Mouse (Mus musculus): ENCODE results near the gene Fbxo28.
A peak's percentile ranks its signal among the peaks of the same experiment; 100 is the strongest.

The Fbxo28 gene

DNA sequence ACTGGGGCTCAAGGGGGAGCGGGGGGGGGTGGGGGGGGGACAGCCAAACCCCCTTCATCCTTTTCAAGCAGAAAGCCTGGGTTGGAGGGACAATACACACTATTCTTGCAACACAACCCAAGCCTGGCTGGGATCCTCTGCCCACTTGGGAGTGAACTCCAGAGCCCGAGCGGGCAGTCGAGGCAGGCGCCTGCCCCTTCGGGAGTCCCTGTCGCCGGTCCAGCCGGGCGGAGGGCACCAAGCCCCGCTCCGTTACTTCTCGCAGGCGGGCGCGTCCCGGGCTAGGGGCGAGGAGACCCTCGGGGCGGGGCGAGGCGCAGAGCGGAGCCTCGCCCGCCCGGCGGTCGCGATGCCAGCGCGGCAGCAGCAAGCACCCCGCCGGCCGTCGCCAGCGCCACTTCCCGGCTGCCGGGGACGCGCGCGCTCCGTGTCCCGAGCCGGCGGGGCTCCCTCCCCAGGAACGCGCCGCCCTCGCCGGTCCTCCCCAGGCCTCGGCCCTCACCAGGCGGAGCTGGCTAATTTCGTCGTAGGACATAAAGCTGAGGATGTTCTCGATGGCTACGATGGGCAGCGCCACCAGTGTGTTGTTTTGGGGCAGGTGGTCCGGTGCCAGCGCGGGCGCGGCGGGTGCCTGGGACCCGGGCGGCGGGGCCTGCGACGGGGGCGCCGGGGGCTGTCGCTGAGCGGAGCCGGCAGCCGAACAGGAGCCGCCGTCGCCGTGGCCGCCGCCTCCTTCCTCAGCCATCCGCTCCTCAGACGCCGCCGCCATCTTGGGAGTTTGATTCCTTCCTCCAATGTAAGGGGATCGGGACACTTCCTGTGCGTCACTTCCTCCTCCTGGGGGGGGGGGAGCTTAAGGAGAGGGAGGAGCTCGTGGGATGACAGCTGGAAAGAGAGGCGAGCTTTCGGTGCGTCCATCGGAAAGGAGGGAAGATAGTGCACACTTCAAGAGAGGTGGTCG lies at the start of gene Fbxo28:
Gene Fbxo28 (minus strand): TSS at position 809 of the 961 bp plus-strand sequence.
- DNase-seq (ENCODE audit: low read depth in 2 of 2, low spot score in 2 of 2), result peak; percentile 71 to 77

DNA sequence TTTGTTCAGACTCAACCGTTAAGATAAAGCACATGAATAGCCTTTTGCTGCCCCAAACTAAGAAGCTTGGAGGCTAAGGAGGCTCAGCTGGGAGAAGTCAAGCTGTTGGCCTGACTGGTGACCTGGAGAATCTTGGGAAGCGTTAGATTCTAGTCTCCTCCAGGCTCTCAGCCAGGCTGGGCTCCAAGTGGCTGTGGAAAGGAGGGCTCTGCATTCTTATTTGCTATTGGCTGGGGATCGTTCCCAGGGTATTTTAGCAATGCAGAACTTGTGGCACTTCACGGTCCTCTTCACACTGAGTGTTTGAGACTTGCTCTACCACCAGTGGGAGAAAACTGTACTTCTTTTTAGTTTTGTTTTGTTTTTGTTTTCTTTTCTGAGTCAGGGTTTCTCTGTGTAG lies 47.3 kb upstream of the Fbxo28 start:
- DNase-seq (ENCODE audit: low read depth in 2 of 2, low spot score in 2 of 2), result no peak

DNA sequence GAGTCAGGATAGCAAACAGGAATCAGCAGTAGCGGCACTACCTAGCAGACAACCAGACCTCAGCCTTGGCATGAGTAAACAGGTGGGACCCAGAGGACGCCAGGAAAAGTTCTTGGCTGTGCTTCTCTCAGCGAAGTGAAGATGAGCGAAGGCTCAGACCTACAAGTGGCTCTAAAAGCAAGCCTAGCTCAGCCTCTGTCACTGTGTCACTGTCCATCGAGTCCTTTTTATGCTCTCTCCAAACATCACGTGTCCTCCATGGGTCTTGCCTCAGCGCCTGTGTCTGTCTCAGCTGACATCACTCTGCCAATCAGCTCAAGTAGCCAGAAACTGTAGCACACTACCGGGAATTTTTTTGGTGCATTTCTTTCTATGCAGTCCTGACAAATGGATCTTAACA lies 45.0 kb upstream of the Fbxo28 start:
- DNase-seq (ENCODE audit: low read depth in 2 of 2, low spot score in 2 of 2), result no peak

DNA sequence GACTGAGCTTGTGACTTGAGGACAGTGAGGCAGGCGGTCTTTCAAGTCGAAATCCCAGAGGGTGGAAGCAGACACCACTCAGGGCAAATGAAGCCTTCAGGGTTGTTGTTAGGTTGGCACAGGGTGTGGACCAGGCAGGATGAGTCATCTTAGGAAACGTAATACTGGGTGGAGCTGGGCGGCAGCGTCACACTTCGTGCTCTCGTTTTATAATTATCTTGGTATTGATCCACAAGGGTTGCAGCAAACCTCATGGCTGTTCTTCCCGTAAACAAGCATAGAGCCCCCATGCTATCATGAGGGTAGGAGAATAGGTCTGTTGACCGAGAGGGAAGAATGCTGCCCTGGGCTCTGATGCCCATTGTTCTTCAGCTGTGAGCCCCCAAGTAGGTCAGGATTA lies 41.7 kb upstream of the Fbxo28 start:
- DNase-seq (ENCODE audit: low read depth in 2 of 2, low spot score in 2 of 2), result no peak

DNA sequence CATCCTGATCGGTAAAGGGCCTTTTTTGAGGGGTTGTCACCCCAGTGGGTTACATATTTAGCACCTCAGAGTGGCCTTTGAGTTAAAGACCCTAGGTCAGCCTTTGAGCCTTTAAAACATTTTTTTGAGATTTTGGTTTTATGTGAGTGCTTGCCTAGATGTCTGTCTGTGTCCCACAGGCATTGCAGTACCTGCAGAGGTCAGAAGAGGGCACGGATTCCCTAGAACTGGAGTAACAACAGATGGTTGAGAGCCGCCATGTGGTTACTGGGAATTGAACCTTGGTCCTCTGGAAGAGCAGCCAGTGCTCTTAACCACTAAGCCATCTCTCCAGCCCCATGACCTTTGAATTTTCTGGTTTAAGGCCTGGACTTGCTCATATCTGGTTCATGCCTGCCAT lies 39.9 kb upstream of the Fbxo28 start:
- DNase-seq (ENCODE audit: low read depth in 2 of 2, low spot score in 2 of 2), result no peak

DNA sequence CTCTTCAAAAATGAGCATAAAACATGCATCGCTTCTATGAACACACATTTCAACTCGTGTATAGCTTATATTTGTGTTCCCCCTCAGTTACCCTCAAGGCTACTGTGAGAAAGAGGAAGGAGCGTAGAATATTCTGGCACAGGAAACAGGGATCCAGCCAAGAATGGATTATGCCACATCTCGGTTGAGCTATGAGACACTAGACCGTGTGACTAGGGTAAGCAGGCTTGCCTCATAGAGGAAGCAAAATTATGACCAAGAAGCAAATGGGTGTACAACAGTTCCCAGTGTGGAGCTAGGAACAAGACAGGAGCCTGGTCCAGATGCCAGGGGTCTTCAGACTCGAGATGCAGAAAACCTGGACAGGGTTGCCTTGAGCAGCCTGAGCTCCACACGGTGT lies 39.3 kb upstream of the Fbxo28 start:
- no peak for DNase-seq (ENCODE audit: low read depth in 2 of 2, low spot score in 2 of 2)

DNA sequence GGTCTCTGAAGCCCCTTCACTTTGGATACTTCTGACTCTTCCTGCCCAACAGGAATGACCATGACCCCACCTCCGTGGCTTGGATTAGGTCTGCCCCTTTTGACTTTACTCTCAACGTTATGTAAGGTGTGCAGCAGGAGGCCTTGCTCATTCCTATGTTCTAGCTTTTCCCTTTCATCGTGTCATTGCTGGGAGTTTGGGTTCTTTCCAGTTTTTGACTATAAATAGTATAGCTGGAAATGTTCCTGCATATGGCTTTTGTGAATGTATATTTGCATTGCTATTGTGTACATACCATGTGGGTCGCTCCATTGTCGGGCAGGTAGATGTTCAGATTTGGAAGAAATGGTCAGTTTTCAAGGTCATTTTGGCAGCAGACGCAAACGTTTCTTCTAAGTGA lies 37.4 kb upstream of the Fbxo28 start:
- DNase-seq (ENCODE audit: low read depth in 2 of 2, low spot score in 2 of 2), result no peak

DNA sequence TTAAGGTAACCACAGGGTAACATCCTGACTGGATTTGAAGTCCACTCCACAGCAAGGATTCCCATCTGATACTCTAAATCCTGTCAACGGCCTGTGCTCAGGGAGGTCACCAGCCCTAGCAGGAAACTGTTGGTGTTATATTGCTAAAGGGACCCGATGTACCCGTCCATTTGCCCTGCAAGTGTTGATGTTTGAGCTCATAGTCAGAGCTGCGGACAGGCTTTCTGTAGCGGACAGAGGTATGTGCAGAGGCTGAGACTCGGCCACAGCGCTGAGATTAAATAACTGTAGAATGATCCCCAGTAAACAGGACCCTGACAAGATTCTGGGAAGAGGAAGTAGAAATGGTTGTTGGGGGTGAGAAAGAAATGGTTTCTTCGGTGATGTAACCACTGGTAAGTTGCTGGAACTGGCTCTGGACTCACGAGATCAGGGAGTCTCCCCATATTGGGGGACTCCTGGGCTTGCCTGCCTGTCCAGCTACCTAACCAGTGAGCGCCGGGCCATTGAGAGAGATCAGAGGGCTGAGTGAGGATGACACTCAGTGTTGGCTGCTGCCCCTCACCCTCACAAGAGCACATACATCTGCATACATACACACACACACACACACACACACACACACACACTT lies 36.9 kb upstream of the Fbxo28 start:
- DNase-seq (ENCODE audit: low read depth in 2 of 2, low spot score in 2 of 2), result no peak

DNA sequence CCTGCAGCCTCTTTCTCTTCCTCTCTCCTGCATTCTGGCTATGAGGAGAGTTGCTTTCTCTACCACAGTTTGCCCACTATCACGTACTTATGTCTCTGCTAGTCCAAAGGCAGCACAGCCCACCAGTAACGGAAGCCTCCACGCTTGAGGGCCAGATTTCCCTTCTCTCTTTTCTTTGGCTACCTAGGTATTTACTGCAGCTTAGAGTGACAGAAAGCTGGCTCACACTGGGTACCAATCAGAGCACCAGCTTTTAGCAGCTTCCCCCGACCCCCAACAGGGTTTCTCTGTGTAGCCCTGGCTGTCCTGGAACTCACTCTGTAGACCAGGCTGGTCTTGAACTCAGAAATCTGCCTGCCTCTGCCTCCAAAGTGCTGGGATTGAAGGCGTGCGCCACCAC lies 36.1 kb upstream of the Fbxo28 start:
- DNase-seq (ENCODE audit: low read depth in 2 of 2, low spot score in 2 of 2), result no peak

DNA sequence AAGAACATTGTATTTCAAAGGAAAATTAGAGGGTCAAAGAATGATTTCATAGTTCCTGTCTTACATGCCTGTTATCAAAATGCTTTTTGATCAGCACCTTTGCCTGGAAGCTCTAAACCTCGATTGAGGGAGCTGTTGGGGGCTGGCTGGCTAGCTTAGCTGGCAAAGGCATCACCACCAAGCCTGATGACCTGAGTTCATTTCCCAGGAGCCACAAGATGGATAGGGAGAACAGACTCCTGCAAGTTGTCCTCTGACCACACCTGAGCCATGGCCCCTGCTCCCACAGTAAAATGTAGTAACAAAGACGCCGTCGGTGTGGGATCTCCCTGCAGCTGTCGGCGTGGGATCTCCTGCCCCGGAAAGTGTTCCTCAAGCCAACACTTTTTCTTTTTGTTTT lies 35.4 kb upstream of the Fbxo28 start:
- DNase-seq (ENCODE audit: low read depth in 2 of 2, low spot score in 2 of 2), result no peak

DNA sequence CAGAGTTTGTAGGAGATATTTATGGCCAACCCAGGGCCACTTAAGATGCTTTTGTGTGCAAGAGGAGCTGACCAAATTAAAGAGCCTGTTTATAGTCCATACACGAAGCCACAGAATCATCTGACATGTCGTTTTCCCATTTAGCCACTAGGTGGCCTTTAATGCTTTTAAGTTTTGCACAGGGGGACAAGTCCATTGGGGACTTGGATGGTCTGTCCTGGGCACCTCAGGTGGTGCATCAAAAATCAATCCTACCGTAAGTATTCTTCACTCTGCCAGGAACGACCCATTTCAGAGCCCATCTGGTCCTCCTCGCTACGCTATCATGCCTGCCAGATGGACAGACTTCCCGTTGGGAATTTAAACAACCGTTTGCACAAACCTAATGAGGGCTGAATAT lies 34.8 kb upstream of the Fbxo28 start:
- peak; percentile 22 to 28 for DNase-seq (ENCODE audit: low read depth in 2 of 2, low spot score in 2 of 2)

DNA sequence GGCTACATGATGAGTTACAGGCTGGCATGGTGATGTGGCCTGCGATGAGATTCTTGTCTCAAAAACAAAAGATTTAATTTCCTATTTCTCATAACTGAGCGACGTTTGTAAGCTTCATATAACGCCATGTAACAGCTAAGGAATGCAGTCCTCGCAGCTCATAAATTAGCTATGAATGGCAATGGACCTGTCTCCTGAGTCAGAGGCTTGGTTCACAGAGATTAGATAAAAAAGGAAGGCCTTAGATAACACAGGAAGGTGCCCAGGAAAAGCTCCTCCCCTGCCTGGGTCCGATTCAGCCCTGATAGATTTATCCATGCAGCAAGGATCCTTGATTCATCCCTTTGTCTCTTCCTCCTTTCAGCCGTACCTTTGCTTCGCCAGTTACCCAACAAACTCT lies 30.5 kb upstream of the Fbxo28 start:
- no peak for DNase-seq (ENCODE audit: low read depth in 2 of 2, low spot score in 2 of 2)

DNA sequence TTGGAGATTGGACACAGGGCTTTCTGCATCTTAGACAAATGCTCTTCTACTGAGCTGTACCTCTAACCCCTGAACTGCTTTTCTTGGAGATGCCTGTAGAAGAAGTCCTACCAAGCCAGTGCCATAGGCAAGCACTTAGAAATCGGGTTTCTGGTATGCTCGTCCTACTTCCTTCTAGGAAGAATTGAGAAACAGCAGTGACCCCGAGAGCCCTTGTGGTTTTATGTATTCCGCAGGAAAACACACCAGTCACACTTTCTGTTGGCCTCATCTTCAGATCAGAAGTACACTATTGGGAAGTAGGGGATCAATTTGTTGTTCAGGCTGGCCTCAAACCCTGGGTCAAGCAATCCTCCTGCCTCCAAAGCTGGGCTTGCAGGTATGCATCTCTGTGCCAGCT lies 28.0 kb upstream of the Fbxo28 start:
- DNase-seq (ENCODE audit: low read depth in 2 of 2, low spot score in 2 of 2), result no peak

DNA sequence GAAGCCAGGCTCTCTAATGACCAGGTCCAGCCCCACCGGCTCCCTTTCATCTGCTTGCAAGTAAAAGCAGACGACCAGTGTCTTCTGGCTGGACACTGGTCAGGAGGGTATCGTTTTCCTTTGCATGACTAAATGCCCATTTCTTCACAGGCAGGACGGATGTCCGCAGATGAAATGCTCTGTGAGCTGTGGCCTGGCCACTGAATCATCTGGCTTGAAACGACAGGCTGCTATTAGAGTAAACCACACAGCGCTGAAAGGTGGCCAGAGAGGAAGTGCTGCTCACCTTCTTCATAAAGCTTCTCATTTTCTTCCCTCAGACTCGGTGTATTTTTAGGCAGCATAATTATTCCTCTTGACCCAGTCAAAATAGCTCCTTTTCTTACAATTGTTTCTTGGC lies 27.4 kb upstream of the Fbxo28 start:
- DNase-seq (ENCODE audit: low read depth in 2 of 2, low spot score in 2 of 2), result no peak

DNA sequence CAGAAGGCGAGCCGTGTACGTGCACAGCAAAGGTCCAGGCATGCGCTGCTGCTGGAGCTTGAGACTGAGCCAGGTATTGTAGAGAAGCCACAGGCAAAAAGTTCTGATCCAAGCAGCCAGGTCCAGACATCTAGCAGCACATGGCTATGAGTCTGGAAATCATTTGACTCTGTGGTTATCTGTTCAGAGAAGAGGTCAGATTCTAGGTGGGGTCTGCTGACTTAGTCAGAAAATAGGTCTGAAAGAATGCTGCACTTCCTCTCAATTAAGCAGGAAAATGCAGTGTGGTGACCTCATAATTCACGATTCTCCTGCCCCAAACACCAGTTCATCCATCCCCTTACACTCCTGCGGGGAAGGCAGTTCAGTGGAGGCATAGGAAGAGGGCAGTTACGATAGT lies 26.9 kb upstream of the Fbxo28 start:
- no peak for DNase-seq (ENCODE audit: low read depth in 2 of 2, low spot score in 2 of 2)

DNA sequence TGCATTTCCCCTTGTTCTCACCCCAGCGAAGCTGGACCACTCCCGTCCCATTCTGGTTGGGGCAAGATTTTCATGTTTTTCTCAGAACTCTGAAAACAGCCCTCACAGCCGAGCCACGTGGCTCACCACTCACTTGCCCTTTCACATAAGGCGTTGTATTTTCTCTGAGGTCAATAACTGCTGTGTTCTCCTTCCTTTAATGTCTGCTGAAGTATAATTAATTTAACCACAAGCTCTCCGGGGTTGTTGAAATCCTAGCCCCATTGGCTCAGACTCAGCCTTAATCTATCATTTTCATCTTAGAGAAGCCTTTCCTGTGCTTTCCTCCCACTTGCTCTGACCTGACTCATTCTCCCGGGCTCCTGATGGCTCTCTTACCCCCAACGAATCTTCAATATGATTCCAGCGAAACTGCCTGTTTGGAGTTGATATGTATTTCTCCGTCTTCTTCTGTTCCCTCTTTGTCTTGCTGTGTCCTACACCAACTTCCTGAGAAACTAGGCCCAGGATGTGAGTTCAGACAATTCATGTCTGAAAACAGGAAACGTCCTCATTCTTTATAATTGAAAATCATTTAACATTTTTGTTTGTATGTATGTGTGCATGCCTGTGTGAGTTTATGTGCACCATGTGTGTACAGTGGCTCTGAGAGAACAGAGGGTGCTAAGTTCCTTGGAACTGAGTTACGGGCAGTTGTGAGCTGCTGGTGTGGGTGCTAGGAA lies 22.4 kb upstream of the Fbxo28 start:
- DNase-seq (ENCODE audit: low read depth in 2 of 2, low spot score in 2 of 2), result no peak

DNA sequence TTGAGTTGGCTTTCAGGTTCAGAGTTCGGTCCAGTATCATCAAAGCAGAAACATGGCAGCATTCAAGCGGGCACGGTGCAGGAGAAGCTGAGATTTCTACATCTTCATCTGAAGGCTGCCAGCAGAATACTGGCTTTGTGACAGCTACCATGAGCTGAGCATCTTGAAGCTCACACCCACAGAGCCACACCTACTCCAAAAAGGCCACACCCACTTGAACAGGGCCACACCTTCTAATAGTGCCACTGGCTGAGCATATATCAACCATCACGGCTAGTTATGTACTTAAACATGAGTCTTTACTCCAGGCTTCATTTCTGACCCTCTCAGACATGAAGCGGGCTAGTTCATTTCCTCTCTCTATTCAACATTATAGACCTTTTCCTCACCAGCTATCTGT lies 21.3 kb upstream of the Fbxo28 start:
- no peak for DNase-seq (ENCODE audit: low read depth in 2 of 2, low spot score in 2 of 2)

DNA sequence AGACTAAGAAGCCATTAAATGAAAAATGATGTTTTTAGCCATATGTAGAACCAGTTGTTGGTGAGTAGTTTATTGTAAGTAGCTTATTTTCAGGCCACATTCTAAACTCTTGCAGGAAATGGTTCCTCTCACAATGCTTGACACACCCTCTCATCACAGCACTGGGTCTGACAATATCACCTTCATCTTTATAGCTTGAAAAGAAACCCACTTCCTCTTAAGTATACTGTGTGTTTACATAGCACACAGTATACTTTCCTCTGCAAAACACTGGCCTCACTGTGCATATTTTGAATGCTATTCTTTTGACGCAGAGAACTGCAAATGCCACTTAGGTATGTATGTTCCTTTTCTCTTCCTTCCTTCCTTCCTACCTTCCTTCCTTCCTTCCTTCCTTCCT lies 16.7 kb upstream of the Fbxo28 start:
- peak; percentile 39 to 53 for DNase-seq (ENCODE audit: low read depth in 2 of 2, low spot score in 2 of 2)

DNA sequence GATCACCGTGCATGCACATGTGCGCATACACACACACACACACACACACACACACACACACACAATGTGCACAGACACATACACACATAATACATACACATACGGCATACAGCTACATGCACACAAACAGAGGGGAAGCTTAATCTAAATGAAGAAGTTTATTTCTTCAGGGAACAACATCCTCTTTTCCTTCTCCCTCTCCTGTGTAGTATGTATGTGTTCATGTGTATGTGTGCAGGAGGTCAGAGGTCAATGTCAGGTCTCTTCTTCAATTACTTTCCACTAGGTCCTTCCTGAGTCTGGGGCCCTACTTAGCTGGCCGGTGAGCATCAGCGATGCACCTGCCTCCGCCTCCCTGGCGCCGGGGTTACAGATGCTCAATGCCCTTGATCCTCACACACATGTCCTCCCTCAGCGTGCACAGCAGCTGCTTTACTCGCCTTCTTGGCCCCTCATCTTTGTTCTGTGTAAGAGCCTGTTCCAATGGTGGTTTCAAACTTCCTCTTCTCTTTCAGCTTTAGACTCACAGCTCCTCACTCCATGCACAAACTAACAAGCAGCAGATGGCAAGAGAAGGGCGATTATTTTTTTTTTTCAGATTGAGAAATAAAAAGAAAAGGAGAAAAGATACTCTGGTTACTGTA lies 13.2 kb upstream of the Fbxo28 start:
- no peak for DNase-seq (ENCODE audit: low read depth in 2 of 2, low spot score in 2 of 2)

DNA sequence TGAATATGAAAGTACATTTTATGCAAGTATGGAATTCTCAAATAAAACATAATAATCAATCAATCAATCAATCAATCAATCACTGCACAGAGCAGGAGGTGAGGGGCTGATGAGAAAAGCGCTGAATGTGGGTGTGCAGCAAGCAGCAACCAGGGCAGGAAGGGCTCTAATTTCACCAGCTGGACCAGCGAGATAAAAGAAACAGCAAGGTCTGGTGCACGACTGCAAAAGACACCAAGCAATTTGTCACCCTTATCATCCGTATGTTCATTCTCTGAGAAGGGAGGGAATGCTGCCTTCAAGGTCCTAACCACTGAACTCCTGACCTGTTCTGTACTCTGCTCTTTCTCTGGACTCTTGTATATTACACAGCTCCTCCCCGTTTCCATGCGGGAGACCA lies 8.1 kb upstream of the Fbxo28 start:
- DNase-seq (ENCODE audit: low read depth in 2 of 2, low spot score in 2 of 2), result no peak

DNA sequence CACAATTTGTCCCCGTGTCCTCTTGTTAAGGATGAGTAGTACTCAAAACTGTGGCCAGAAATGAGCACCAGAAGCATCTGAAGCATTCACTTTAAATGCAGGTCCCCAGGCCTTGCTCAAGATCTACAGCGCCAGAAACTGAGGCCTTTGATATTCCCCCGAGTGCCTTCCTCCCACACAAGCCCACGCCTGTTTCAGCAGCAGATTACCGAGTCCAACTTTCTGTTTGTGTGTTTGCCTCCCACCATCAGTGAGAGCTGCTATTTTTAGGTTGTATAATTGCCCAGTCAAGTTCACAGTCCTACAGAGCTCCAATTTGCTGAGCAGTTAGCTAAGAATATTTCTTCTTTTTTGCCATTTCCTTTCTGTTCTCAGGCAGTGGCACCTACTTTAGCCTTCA lies 5.1 kb upstream of the Fbxo28 start:
- no peak for DNase-seq (ENCODE audit: low read depth in 2 of 2, low spot score in 2 of 2)

DNA sequence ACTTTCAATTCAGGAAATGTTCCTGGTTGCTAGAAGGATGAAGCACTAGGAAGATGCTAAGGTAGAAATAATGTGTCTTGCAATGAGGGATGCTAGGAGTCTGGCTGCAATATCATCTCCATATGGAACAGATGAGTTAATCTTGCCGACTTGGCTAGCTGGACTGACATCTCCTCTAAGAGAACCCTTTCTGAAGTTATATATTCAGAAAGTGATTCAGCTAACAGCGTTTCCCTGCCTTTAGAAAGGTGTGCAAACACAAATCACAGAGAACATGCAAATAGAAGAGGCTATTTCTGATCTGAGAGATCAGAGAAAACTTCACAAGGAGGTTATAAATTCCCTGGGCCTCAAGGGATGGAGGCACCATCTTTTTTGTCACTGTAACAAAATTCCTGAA lies 4.4 kb upstream of the Fbxo28 start:
- no peak for DNase-seq (ENCODE audit: low read depth in 2 of 2, low spot score in 2 of 2)
